Mouse (Mus musculus) olfactory bulb, adult 2 months (tissue): ENCODE measurements at regions not wholly inside any gene's neighbourhood (a gene's known extent, or its start where the extent isn't known, plus 50 kb on each side); places are given as distances from the start of the nearest gene placed in this dataset.

Experiments
- CTCF ChIP-seq: fragments of 200-500 bp; IDR thresholded peaks from 2 replicates; pipeline ENCODE4 v1.5.1; 2012; ENCODE audit warnings: low read depth, mild to moderate bottlenecking, low read length, moderate library complexity; ENCODE audit not compliant: insufficient read depth
- POLR2A ChIP-seq: fragments of 200-500 bp; IDR thresholded peaks from 2 replicates; pipeline ENCODE4 v1.6.1; 2012; ENCODE audit warnings: mild to moderate bottlenecking, low read depth, low read length, moderate library complexity; ENCODE audit not compliant: insufficient read depth

DNA sequence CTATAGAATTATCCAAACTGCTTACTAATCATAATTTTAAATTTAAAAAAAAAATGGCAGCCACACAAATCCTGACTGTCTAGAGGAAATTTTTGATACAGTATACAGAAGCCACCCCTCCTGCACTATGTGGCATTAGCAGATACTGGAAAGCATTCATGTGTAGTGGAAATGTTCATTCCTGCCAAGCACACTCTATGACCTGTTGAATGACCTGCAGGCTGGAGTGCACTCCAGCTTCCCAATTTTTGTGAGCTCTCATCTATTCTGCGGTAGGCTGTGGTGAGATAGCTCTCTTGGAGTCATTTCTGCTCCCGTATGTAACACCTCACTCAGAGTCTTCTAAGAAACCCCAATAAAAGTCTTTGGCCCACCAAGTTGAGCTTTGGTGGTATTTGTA is 382.5 kb downstream of the Nedd1 start:
- TF ChIP-seq CTCF (no peak), POLR2A (no peak)
